Mouse (Mus musculus): ENCODE measurements around the gene Pla2g2c.

DNA sequence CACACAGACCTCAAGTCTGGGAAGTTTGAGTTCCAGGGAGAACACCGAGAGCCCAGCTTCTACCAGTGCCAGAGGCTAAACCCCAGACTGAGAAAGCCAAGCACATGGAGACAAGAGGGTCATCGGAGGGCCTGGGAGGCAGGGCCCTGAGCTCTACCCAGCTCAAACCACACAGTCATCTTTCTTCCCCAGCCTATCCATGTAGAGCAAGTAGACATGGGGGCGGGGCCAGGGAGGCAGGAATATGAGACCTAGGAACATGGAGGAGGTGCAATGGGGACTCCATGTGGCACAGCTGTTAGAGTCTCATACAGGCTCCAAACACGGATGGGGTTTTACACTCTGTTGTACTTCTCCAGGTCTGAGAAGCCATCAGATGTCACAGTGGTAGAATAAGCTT is 21.3 kb downstream of the Pla2g2c start:
- TF ChIP-seq POLR2A (IDR thresholded peaks at IDR 0.05; ENCODE audit: borderline replicate concordance, insufficient read depth, low read length): no peak
- no peak for TF ChIP-seq CTCF (IDR thresholded peaks at IDR 0.05; ENCODE audit: borderline replicate concordance, insufficient read depth, low read depth, low read length)

All from cerebellum, adult 2 months (tissue).